Mouse (Mus musculus) spleen, adult 2 months (tissue): Measurements from ENCODE around the gene Cd59a.

Experiments
- CTCF ChIP-seq: fragments of 200-500 bp; IDR thresholded peaks from 2 replicates; pipeline ENCODE4 v1.5.1; 2011; ENCODE audit warnings: mild to moderate bottlenecking, inconsistent platforms; ENCODE audit not compliant: insufficient read depth, insufficient read length, insufficient replicate concordance; ENCODE audit errors: extremely low read depth
- POLR2A ChIP-seq: fragments of 200-500 bp; IDR thresholded peaks from 2 replicates; pipeline ENCODE4 v1.6.1; 2011; ENCODE audit warnings: low read depth, low read length, inconsistent platforms

GRCm38 (mm10) chr2:104119097-104119496 is 23.5 kb downstream of the Cd59a start:
- TF ChIP-seq POLR2A (no peak), CTCF (no peak)
